15 mouse cellular contexts compared by ENCODE assay signal in genomic region chr13:70178073-70178491, GRCm38 (mm10).
DNase-seq lines count a peak whose midpoint lies in the region; ATAC-seq and TF ChIP-seq lines count a peak whose summit lies in the region.
"Had no signal": no experiment of that assay in that cellular context is flagged by ENCODE, and none has a peak within 500 bp of the region (broad histone marks: within the 10 kb centered on the region; RNA-seq: fewer than 3 reads in every experiment).

No protein-coding gene starts in this region.

- no peak for TF ChIP-seq CTCF in lung, postnatal 0 days (IDR thresholded peaks at IDR 0.05)

- H3K36me3 ChIP-seq in embryonic facial prominence, embryonic 14.5 days (ENCODE audit: control insufficient read depth, insufficient read depth, low read length), result no peaks in the 10 kb centered on the region
- H3K36me3 ChIP-seq in embryonic facial prominence, embryonic 10.5 days (replicated peaks), result no peaks in the 10 kb centered on the region
- H3K36me3 ChIP-seq in hindbrain, embryonic 13.5 days, result no peaks in the 10 kb centered on the region
- no peaks in the 10 kb centered on the region for H3K36me3 ChIP-seq in neural tube, embryonic 12.5 days
- no peaks in the 10 kb centered on the region for H3K36me3 ChIP-seq in lung, postnatal 0 days (ENCODE audit: insufficient read depth, low read length)
- H3K36me3 ChIP-seq: G1E; heart, embryonic 12.5 days had no signal

- no peak overlapping the region for H3K4me3 ChIP-seq in embryonic facial prominence, embryonic 14.5 days (ENCODE audit: low read depth, low read length)
- H3K4me3 ChIP-seq in embryonic facial prominence, embryonic 10.5 days, result no peak overlapping the region
- H3K4me3 ChIP-seq in hindbrain, embryonic 13.5 days, result no peak overlapping the region
- no peak overlapping the region for H3K4me3 ChIP-seq in neural tube, embryonic 12.5 days
- no peak overlapping the region for H3K4me3 ChIP-seq in lung, postnatal 0 days (ENCODE audit: low read depth, low read length)
- H3K4me3 ChIP-seq: heart, embryonic 12.5 days had no signal

- H3K9ac ChIP-seq in embryonic facial prominence, embryonic 14.5 days (ENCODE audit: low read depth, low read length), result no peak overlapping the region
- H3K9ac ChIP-seq in hindbrain, embryonic 13.5 days, result no peak overlapping the region
- no peak overlapping the region for H3K9ac ChIP-seq in neural tube, embryonic 12.5 days
- no peak overlapping the region for H3K9ac ChIP-seq in lung, postnatal 0 days (replicated peaks; ENCODE audit: low read depth)
- H3K9ac ChIP-seq: heart, embryonic 12.5 days had no signal

- no peaks in the 10 kb centered on the region for H3K4me1 ChIP-seq in embryonic facial prominence, embryonic 14.5 days (ENCODE audit: control insufficient read depth, insufficient read depth, low read length)
- H3K4me1 ChIP-seq in embryonic facial prominence, embryonic 10.5 days, result no peaks in the 10 kb centered on the region
- peaks cover 11% of the 10 kb centered on the region for H3K4me1 ChIP-seq in hindbrain, embryonic 13.5 days (replicated peaks)
- peaks cover 5% of the 10 kb centered on the region; the same call in 1 of the 2 replicates for H3K4me1 ChIP-seq in neural tube, embryonic 12.5 days
- no peaks in the 10 kb centered on the region for H3K4me1 ChIP-seq in lung, postnatal 0 days (ENCODE audit: insufficient read depth, low read depth, low read length)
- H3K4me1 ChIP-seq: heart, embryonic 12.5 days had no signal

- H3K27ac ChIP-seq in embryonic facial prominence, embryonic 14.5 days (replicated peaks; ENCODE audit: low read depth, low read length), result no peak overlapping the region
- no peak overlapping the region for H3K27ac ChIP-seq in embryonic facial prominence, embryonic 10.5 days (replicated peaks)
- peak overlapping the region; percentile 79 for H3K27ac ChIP-seq in hindbrain, embryonic 13.5 days
- H3K27ac ChIP-seq in neural tube, embryonic 12.5 days, result 0 out of 2 replicates have a peak overlapping the region, but pooled peaks have one; percentile 32
- H3K27ac ChIP-seq in lung, postnatal 0 days (ENCODE audit: low read length), result no peak overlapping the region

- intact Hi-C loops in left cerebral cortex, postnatal 4 days (cut with DNase I), result no loop called here

- no peak overlapping the region for H3K4me2 ChIP-seq in embryonic facial prominence, embryonic 14.5 days (ENCODE audit: low read depth, low read length)
- H3K4me2 ChIP-seq in hindbrain, embryonic 13.5 days, result no peak overlapping the region
- no peak overlapping the region for H3K4me2 ChIP-seq in neural tube, embryonic 12.5 days (replicated peaks)
- no peak overlapping the region for H3K4me2 ChIP-seq in lung, postnatal 0 days (replicated peaks; ENCODE audit: low read depth, low read length)
- H3K4me2 ChIP-seq: heart, embryonic 12.5 days had no signal

- 0 out of 2 replicates have a peak, but pooled peaks have one; percentile 41 for ATAC-seq in embryonic facial prominence, embryonic 14.5 days (ENCODE audit: low read depth)
- ATAC-seq in hindbrain, embryonic 13.5 days (ENCODE audit: low FRiP score), result peak; percentile 76; the same call in 1 of the 2 replicates
- peak; percentile 94 for ATAC-seq in neural tube, embryonic 12.5 days (ENCODE audit: low FRiP score, low read depth)
- ATAC-seq in lung, postnatal 0 days, result no peak
- ATAC-seq: activated CD4-positive, CD25-positive, alpha-beta regulatory T cell, adult 4 months had no signal

- peak; percentile 52 for DNase-seq in embryonic facial prominence, embryonic 14.5 days (ENCODE audit: low spot score)
- DNase-seq in embryonic facial prominence, embryonic 10.5 days (ENCODE audit: low spot score), result no peak
- peak; percentile 20 for DNase-seq in left cerebral cortex, postnatal 4 days
- no peak for DNase-seq in left cerebral cortex, adult 18-20 months (ENCODE audit: low spot score in 2 of 2)
- no peak for DNase-seq in lung, postnatal 0 days (ENCODE audit: low spot score)
- DNase-seq in natural killer cell, adult 2 months (ENCODE audit: low spot score in 2 of 2), result no peak
- DNase-seq: B cell, adult 2 months; cerebellum, adult 9-11 months; kidney, adult 11 months; lung, postnatal 10 days had no signal

- no peaks in the 10 kb centered on the region for H3K27me3 ChIP-seq in embryonic facial prominence, embryonic 14.5 days (replicated peaks; ENCODE audit: control insufficient read depth, insufficient read depth, low read length)
- H3K27me3 ChIP-seq in embryonic facial prominence, embryonic 10.5 days (replicated peaks; ENCODE audit: low read depth, poor library complexity, severe bottlenecking), result no peaks in the 10 kb centered on the region
- no peaks in the 10 kb centered on the region for H3K27me3 ChIP-seq in hindbrain, embryonic 13.5 days
- H3K27me3 ChIP-seq in neural tube, embryonic 12.5 days (replicated peaks), result no peaks in the 10 kb centered on the region
- no peaks in the 10 kb centered on the region for H3K27me3 ChIP-seq in lung, postnatal 0 days (replicated peaks; ENCODE audit: insufficient read depth, low read length)
- H3K27me3 ChIP-seq: heart, embryonic 12.5 days had no signal

- no peak for TF ChIP-seq EP300 in lung, postnatal 0 days (IDR thresholded peaks at IDR 0.05)

- WGBS in embryonic facial prominence, embryonic 14.5 days, result 40% methylated on average over 8 of the region's 8 CpGs
- 60% methylated on average over 8 of the region's 8 CpGs for WGBS in embryonic facial prominence, embryonic 10.5 days
- 25% methylated on average over 8 of the region's 8 CpGs for WGBS in hindbrain, embryonic 13.5 days
- 30% methylated on average over 8 of the region's 8 CpGs for WGBS in neural tube, embryonic 12.5 days
- WGBS in lung, postnatal 0 days, result 24% methylated on average over 8 of the region's 8 CpGs

- no peaks in the 10 kb centered on the region for H3K9me3 ChIP-seq in embryonic facial prominence, embryonic 14.5 days (ENCODE audit: control insufficient read depth, low read length)
- no peaks in the 10 kb centered on the region for H3K9me3 ChIP-seq in embryonic facial prominence, embryonic 10.5 days
- H3K9me3 ChIP-seq in hindbrain, embryonic 13.5 days, result no peaks in the 10 kb centered on the region
- no peaks in the 10 kb centered on the region for H3K9me3 ChIP-seq in neural tube, embryonic 12.5 days
- H3K9me3 ChIP-seq in lung, postnatal 0 days (ENCODE audit: low read length), result no peaks in the 10 kb centered on the region
- H3K9me3 ChIP-seq: heart, embryonic 12.5 days had no signal

Comparison
In these comparisons a context has a peak if more than half of its experiments do, and no peak if none do; other contexts are left out.
1. DNase-seq: peak in embryonic facial prominence, embryonic 14.5 days (single experiment) and left cerebral cortex, postnatal 4 days (single experiment); none in embryonic facial prominence, embryonic 10.5 days (single experiment), left cerebral cortex, adult 18-20 months (0 of 2), lung, postnatal 0 days (single experiment) and natural killer cell, adult 2 months (0 of 2).
2. H3K27ac ChIP-seq: peak in hindbrain, embryonic 13.5 days (single experiment) and neural tube, embryonic 12.5 days (single experiment); none in embryonic facial prominence, embryonic 14.5 days (single experiment), embryonic facial prominence, embryonic 10.5 days (single experiment) and lung, postnatal 0 days (single experiment).